Mouse (Mus musculus): ENCODE data around the gene Pcca. TPM values are rescaled to one million over a fixed set of nuclear protein-coding genes. Genes with fewer than 3 reads are reported as not detected.
A peak's percentile ranks its signal among the peaks of the same experiment; 100 is the strongest.

Pcca gene
- total RNA-seq, 4 experiments from 2014 or later, result 37.4 to 44.9 (median 44.0) TPM

GRCm38 (mm10) chr14:122883821-122884584 is 349.9 kb downstream of the Pcca start:
- DNase-seq (ENCODE audit: low spot score in 2 of 2), result peak; percentile 47 to 59

GRCm38 (mm10) chr14:122885893-122886292 is 351.8 kb downstream of the Pcca start:
- peak; percentile 61 to 66 for DNase-seq (ENCODE audit: low spot score in 2 of 2)

GRCm38 (mm10) chr14:122887278-122887677 is 353.2 kb downstream of the Pcca start:
- no peak for DNase-seq (ENCODE audit: low spot score in 2 of 2)

GRCm38 (mm10) chr14:122887702-122888479 is 353.8 kb downstream of the Pcca start:
- DNase-seq (ENCODE audit: low spot score in 2 of 2), result no peak

- DNase-seq (ENCODE audit: low spot score in 2 of 2), result no peak
Measured at GRCm38 (mm10) chr14:122888480-122888872, 354.4 kb downstream of the Pcca start.

- DNase-seq (ENCODE audit: low spot score in 2 of 2), result no peak
Measured at GRCm38 (mm10) chr14:122891470-122891968, 357.4 kb downstream of the Pcca start.

- DNase-seq (ENCODE audit: low spot score in 2 of 2), result no peak
Measured at GRCm38 (mm10) chr14:122896106-122896505, 362.0 kb downstream of the Pcca start.

- no peak for DNase-seq (ENCODE audit: low spot score in 2 of 2)
Measured at GRCm38 (mm10) chr14:122898550-122898949, 364.4 kb downstream of the Pcca start.

GRCm38 (mm10) chr14:122900679-122901078 is 366.6 kb downstream of the Pcca start:
- DNase-seq (ENCODE audit: low spot score in 2 of 2), result no peak

- DNase-seq (ENCODE audit: low spot score in 2 of 2), result no peak
Measured at GRCm38 (mm10) chr14:122901177-122901576, 367.1 kb downstream of the Pcca start.

GRCm38 (mm10) chr14:122901715-122902114 is 367.6 kb downstream of the Pcca start:
- no peak for DNase-seq (ENCODE audit: low spot score in 2 of 2)

- no peak for DNase-seq (ENCODE audit: low spot score in 2 of 2)
Measured at GRCm38 (mm10) chr14:122902136-122902535, 368.0 kb downstream of the Pcca start.

GRCm38 (mm10) chr14:122902884-122903283 is 368.8 kb downstream of the Pcca start:
- DNase-seq (ENCODE audit: low spot score in 2 of 2), result peak; percentile 56 to 65

- no peak for DNase-seq (ENCODE audit: low spot score in 2 of 2)
Measured at GRCm38 (mm10) chr14:122903923-122904351, 369.8 kb downstream of the Pcca start.

- no peak for DNase-seq (ENCODE audit: low spot score in 2 of 2)
Measured at GRCm38 (mm10) chr14:122905007-122905406, 370.9 kb downstream of the Pcca start.

- no peak for DNase-seq (ENCODE audit: low spot score in 2 of 2)
Measured at GRCm38 (mm10) chr14:122908075-122908474, 374.0 kb downstream of the Pcca start.

GRCm38 (mm10) chr14:122909368-122910091 is 375.4 kb downstream of the Pcca start:
- no peak for DNase-seq (ENCODE audit: low spot score in 2 of 2)

- no peak for DNase-seq (ENCODE audit: low spot score in 2 of 2)
Measured at GRCm38 (mm10) chr14:122911265-122911664, 377.1 kb downstream of the Pcca start.

GRCm38 (mm10) chr14:122912137-122912536 is 378.0 kb downstream of the Pcca start:
- no peak for DNase-seq (ENCODE audit: low spot score in 2 of 2)

GRCm38 (mm10) chr14:122912812-122913498 is 378.8 kb downstream of the Pcca start:
- DNase-seq (ENCODE audit: low spot score in 2 of 2), result peak in 1 of 2 experiments; percentile 44

- DNase-seq (ENCODE audit: low spot score in 2 of 2), result no peak
Measured at GRCm38 (mm10) chr14:122913657-122914056, 379.5 kb downstream of the Pcca start, which contains the start of gene Ggact. TSS of gene Ggact (minus strand) at chr14:122913757.

Measured in layer of hippocampus, adult 8-10 months (tissue).